Mouse (Mus musculus) midbrain, embryonic 12.5 days (tissue): ENCODE data around the gene Stambpl1. TPM values are rescaled to one million over a fixed set of nuclear protein-coding genes. Genes with fewer than 3 reads are reported as not detected.
"Not testable (repeated sequence)": the region's sequence is repeated elsewhere in the genome, so short reads cannot be mapped to it uniquely, and the experiment has no call there.

Experiments used
- ATAC-seq: fragments of 200-750 bp; cut with Nextera tagmentation; 2 replicates; pipeline ENCODE4 v1.8.0; 2017; ENCODE audit warnings: low read depth, moderate TSS enrichment, moderate library complexity; ENCODE audit not compliant: low FRiP score
- H3K27ac ChIP-seq: fragments of 300-500 bp; sonication (generic); replicated peaks from 2 replicates; pipeline ENCODE4 v1.5.1; 2016; ENCODE audit warnings: mild to moderate bottlenecking
- H3K27me3 ChIP-seq: fragments of 300-500 bp; sonication (generic); 2 replicates; pipeline ENCODE4 v1.6.1; 2016; ENCODE audit warnings: mild to moderate bottlenecking
- H3K36me3 ChIP-seq: fragments of 300-500 bp; sonication (generic); 2 replicates; pipeline ENCODE4 v1.6.1; 2016
- H3K4me1 ChIP-seq: fragments of 300-500 bp; sonication (generic); 2 replicates; pipeline ENCODE4 v1.6.1; 2016
- H3K4me2 ChIP-seq: fragments of 300-500 bp; sonication (generic); replicated peaks from 2 replicates; pipeline ENCODE4 v1.6.1; 2016; ENCODE audit warnings: mild to moderate bottlenecking, moderate library complexity
- H3K4me3 ChIP-seq: fragments of 300-500 bp; sonication (generic); 2 replicates; pipeline ENCODE4 v1.5.1; 2016; ENCODE audit warnings: mild to moderate bottlenecking
- H3K9ac ChIP-seq: fragments of 300-500 bp; sonication (generic); replicated peaks from 2 replicates; pipeline ENCODE4 v1.6.1; 2016; ENCODE audit warnings: mild to moderate bottlenecking, moderate library complexity
- H3K9me3 ChIP-seq: fragments of 300-500 bp; sonication (generic); 2 replicates; pipeline ENCODE4 v1.6.1; 2016; ENCODE audit warnings: mild to moderate bottlenecking
- WGBS: fragments of 180-500 bp; shearing (Covaris S2); methylation state at CpG from one replicate; pipeline ENCODE4 v1.1.7; 2016; 5-methylcytosine and 5-hydroxymethylcytosine counted together
- polyA plus RNA-seq: library from polyadenylated mRNA; unstranded; fragments of >200 nt; fragmentation: Nextera tagmentation; extraction: Ambion mirVana; gene quantifications from 2 replicates; pipeline ENCODE4 v1.2.1, GENCODE M21; 2016

Gene Stambpl1
- polyA plus RNA-seq, 1 experiment from 2014 or later, result 3.0 TPM

DNA sequence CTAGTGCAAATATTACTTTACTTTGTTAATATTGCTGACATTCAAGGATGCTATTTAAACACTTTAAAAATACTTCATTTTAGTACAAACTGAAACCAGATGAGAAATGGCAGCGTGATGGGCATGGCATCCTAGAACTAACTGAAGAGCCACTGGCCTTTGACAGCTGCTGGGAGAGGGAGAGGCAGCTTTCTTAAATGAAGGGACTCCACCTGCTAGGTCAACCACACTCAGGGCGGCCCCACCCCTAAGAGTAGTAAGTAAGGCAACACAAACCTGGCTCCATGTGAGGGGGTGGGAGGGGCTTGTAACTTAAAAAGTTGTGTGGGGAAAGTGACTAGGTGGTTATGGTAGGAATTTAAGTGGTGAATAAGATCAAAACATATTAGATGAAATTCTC is 10.6 kb downstream of the Stambpl1 start:
- Histone ChIP-seq H3K4me2 (no peak overlapping the region), H3K36me3 (no peaks in the 10 kb centered on the region), H3K9me3 (no peaks in the 10 kb centered on the region), H3K9ac (no peak overlapping the region), H3K27me3 (no peaks in the 10 kb centered on the region), H3K4me1 (no peaks in the 10 kb centered on the region), H3K27ac (no peak overlapping the region), H3K4me3 (no peak overlapping the region)
- no peak for ATAC-seq
- WGBS, result 88% methylated on average over 2 of the region's 2 CpGs

DNA sequence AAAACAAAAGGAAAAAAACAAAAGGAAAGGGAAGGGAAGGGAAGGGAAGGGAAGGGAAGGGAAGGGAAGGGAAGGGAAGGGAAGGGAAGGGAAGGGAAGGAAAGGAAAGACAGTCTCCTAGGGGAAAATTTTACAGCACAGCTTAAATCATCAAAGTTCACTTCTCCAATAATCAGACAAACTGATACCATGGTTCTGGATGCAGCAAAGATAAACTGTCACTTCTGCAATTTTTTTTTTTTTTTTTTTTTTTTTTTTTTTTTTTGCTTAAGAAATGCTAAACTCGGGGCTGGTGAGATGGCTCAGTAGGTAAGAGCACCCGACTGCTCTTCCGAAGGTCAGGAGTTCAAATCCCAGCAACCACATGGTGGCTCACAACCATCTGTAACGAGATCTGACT is 14.1 kb downstream of the Stambpl1 start:
- ATAC-seq, H3K36me3 ChIP-seq, H3K4me1 ChIP-seq, H3K4me2 ChIP-seq, H3K27me3 ChIP-seq, H3K9me3 ChIP-seq, H3K9ac ChIP-seq, H3K27ac ChIP-seq, H3K4me3 ChIP-seq: not testable (repeated sequence)
- WGBS, result 86% methylated on average over 4 of the region's 4 CpGs

DNA sequence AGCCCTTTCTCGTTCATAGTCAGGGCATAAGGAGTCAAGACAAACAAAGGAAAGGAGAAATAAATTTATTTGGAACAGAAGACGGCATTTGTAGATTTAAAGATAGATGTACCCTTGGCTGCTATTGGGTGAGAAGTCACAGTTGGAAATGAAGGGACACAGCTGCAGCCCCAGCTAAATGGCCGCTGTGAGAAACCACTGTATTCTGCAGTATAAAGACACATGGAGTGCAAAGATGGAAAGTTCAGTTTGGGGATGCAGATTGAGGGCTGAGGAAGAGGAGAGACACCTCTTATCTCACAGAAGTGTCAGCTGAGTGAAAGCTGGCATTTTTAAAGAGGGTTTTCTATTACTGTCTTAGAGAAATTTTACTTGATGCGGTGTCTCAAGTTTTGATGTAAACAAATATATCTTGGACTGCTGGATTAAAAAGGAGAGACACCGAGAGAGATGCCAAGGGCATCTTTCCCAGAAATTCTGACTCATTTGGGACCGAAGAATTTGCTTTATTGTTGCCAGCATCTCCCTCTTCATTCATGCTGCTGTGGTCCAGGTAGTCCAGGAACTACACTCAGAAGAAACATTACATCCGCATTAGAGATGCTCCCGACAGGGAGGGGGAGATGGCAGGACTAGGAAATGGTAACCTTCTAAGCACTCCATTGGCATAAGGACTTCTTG is 14.9 kb downstream of the Stambpl1 start:
- Histone ChIP-seq H3K27ac (no peak overlapping the region), H3K36me3 (no peaks in the 10 kb centered on the region), H3K9ac (no peak overlapping the region), H3K9me3 (no peaks in the 10 kb centered on the region), H3K27me3 (no peaks in the 10 kb centered on the region), H3K4me3 (no peak overlapping the region), H3K4me1 (no peaks in the 10 kb centered on the region), H3K4me2 (no peak overlapping the region)
- no peak for ATAC-seq
- WGBS, result 89% methylated on average over 8 of the region's 8 CpGs

DNA sequence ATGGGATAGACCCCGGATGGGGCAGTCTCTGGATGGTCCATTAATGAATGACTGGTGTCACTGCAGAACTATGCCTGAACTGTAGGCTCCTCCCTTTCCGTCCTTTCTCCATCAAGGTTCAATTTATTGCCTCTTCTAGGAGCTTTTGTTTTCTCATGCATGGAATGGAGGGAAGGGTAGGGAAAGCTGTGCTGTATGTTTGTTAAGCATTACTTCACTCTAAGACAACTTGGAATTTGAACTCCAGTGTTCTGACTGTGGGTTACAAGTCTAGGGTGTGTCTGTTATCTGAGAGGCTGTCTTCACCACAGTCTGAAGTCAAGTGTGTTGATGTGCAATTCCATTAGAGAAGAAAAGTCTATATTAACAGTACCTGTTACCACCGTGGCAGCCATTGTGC is 17.0 kb downstream of the Stambpl1 start:
- Histone ChIP-seq H3K4me1 (no peaks in the 10 kb centered on the region), H3K27me3 (no peaks in the 10 kb centered on the region), H3K36me3 (no peaks in the 10 kb centered on the region), H3K27ac (no peak overlapping the region), H3K4me2 (no peak overlapping the region), H3K4me3 (no peak overlapping the region), H3K9me3 (no peaks in the 10 kb centered on the region), H3K9ac (no peak overlapping the region)
- no peak for ATAC-seq
- 82% methylated on average over 3 of the region's 3 CpGs for WGBS

DNA sequence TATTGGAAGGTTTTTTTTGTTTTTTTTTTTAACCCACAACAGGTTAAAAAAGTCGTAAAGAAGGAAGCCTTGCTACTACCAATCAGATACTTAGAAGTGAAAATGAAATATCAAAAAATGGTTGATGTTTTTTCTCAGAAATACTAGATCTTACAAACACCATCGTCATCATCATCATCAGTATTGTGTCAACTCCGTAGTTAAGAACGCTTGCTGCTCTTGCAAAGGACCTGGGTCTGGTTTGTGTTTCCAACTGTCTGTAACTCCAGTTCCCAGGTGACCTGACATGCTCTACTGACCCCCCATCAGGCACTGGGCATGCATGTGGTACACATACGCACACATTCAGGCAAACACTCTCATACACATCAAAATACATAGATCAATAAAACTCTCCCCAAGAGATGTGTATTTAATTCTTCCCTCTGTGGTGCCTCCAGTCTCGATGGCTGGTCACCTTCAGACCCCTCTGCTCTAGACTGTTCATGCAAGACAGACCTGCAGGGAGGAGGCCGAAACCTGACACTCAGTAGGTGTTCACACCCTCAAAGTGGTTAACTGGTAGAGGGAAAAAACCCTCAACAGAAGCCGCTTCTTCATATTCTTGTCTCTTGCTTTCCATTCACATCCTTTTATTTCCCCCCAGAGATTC is 18.0 kb downstream of the Stambpl1 start:
- H3K9ac ChIP-seq, result no peak overlapping the region
- no peak overlapping the region for H3K27ac ChIP-seq
- WGBS, result 86% methylated on average over 8 of the region's 8 CpGs
- no peaks in the 10 kb centered on the region for H3K36me3 ChIP-seq
- H3K27me3 ChIP-seq, result no peaks in the 10 kb centered on the region
- no peak for ATAC-seq
- no peak overlapping the region for H3K4me3 ChIP-seq
- H3K9me3 ChIP-seq, result no peaks in the 10 kb centered on the region
- no peaks in the 10 kb centered on the region for H3K4me1 ChIP-seq
- no peak overlapping the region for H3K4me2 ChIP-seq

DNA sequence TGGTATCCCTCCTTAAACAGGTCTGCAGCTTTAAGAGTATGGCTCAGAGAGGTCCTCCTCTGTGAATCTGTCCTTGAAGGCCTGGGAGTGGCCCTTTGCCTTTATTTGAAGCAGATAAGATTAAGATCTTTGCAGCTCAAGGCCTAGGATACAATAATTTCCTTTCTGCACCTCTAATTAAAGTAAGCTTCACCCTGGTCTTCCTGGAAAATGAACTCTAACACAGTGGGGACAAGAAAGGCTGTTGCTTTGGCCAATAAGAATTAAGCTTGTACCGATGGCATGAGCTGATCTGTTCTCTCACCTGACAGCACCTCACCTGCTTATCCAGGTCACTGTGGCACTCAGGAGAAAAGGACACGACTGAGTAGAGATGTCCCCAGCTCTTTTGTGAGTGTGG is 18.8 kb downstream of the Stambpl1 start:
- no peak overlapping the region for H3K9ac ChIP-seq
- ATAC-seq, result no peak
- WGBS, result 58% methylated on average over 2 of the region's 2 CpGs

DNA sequence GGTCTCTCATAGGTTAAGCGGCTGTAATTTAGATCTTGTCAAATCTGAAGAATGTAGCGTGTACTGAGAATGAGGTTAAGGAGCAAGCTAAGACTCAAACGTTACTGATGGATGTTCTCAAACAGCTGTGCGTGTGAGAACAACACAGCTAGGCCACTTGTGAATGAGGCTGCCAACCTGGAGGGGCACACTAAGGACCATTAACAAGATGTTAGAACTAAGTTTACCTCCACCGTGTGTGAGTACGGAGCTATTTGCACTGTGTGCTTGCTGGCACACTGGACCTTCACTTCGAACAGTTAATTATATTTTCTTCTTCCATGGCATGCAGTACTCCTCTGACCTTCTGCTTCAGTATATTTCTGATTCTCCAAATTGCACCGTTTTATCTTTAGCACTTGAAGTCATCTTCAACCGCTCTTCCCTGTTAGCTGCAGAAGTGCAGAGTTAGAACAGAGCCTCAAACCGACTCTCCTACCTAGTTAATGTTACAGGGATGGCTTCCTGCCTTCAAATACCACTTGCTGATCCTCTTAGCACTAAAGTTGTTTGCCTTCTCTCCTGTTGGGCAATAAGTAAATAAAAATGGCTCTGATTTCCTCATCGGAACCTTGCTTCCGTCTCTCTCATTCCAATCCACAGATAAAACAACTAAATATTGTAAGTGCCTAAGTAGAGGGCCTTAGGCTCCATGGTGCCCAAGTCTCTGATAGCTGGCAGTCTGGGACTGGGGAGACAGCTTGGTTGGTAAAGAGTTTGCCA is 20.6 kb downstream of the Stambpl1 start:
- no peak for ATAC-seq
- H3K27ac ChIP-seq, result no peak overlapping the region
- no peaks in the 10 kb centered on the region for H3K27me3 ChIP-seq
- H3K4me1 ChIP-seq, result 0 out of 2 replicates have a peak, but pooled peaks cover 4% of the 10 kb centered on the region
- no peak overlapping the region for H3K9ac ChIP-seq
- WGBS, result 88% methylated on average over 12 of the region's 12 CpGs
- H3K4me3 ChIP-seq, result no peak overlapping the region
- no peak overlapping the region for H3K4me2 ChIP-seq
- no peaks in the 10 kb centered on the region for H3K36me3 ChIP-seq
- no peaks in the 10 kb centered on the region for H3K9me3 ChIP-seq

More for the DNA sequence above, 18.8 kb downstream of the Stambpl1 start:
- H3K9me3 ChIP-seq, result no peaks in the 10 kb centered on the region
- no peaks in the 10 kb centered on the region for H3K36me3 ChIP-seq
- H3K27me3 ChIP-seq, result no peaks in the 10 kb centered on the region
- no peak overlapping the region for H3K4me3 ChIP-seq
- H3K27ac ChIP-seq, result no peak overlapping the region
- H3K4me2 ChIP-seq, result no peak overlapping the region
- no peaks in the 10 kb centered on the region for H3K4me1 ChIP-seq

DNA sequence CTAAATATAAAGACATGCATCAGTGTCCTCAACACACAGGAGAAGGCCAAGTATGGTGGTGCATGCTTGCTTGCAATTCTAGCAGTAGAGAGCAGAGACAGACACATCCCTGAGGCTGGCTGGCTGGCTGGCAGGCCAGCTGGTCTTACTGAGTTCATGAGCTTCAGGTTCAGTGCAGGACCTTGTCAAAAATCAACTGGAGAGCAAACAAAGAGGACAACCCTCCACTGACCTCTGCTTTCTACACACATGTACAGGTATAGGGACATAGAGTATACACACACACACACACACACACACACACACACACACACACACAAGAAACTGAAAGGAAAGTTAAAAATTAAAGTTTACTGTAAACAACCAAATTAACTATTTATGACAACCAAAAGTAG is 21.2 kb downstream of the Stambpl1 start:
- Histone ChIP-seq H3K9ac (no peak overlapping the region), H3K4me3 (no peak overlapping the region), H3K9me3 (no peaks in the 10 kb centered on the region), H3K4me1 (0 out of 2 replicates have a peak, but pooled peaks cover 4% of the 10 kb centered on the region), H3K27me3 (no peaks in the 10 kb centered on the region), H3K4me2 (no peak overlapping the region), H3K27ac (no peak overlapping the region), H3K36me3 (no peaks in the 10 kb centered on the region)
- no peak for ATAC-seq

DNA sequence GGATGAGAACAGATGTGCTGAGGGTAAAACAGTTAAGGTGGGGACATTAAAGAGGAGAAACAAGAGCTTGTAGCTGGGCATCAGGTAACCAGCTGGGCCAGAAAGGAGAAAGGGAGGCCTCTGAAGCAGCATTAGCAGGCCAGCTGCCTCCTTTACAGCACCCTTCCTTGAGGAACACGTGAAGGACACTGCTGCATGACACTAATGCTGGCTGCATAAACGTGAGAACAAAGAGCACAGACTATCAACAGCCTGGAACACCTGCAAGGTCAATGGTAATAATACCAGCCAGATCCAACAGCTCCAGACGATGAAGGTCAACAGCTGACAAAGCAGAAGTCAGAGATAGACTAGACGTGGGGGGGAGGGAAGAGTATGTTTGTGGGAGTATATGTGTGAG is 22.1 kb downstream of the Stambpl1 start:
- Histone ChIP-seq H3K36me3 (no peaks in the 10 kb centered on the region), H3K9ac (no peak overlapping the region), H3K27ac (no peak overlapping the region), H3K4me1 (0 out of 2 replicates have a peak, but pooled peaks cover 4% of the 10 kb centered on the region), H3K4me3 (no peak overlapping the region), H3K9me3 (no peaks in the 10 kb centered on the region), H3K27me3 (no peaks in the 10 kb centered on the region), H3K4me2 (no peak overlapping the region)
- 59% methylated on average over 4 of the region's 4 CpGs for WGBS
- no peak for ATAC-seq

DNA sequence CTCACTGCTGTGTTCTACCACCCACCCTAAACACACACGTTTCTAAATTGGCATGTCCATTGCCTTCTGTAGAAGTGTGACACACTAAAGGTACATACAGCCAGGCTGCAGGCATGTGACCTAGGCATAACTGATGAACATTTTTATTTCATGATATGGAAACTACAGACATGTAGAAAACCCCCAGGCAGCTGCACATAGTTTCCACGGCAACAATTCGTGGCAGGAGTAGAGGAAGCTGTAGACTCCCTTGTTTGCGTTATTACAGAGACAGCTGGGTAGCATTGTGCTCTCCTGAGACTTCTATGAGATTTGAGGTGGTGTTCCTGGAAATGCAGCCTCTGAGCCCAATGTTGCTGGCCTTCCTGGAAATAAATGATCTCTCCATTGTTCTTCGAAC is 24.9 kb downstream of the Stambpl1 start:
- Histone ChIP-seq H3K27me3 (no peaks in the 10 kb centered on the region), H3K9me3 (no peaks in the 10 kb centered on the region), H3K4me3 (no peak overlapping the region), H3K4me1 (0 out of 2 replicates have a peak, but pooled peaks cover 4% of the 10 kb centered on the region), H3K4me2 (no peak overlapping the region), H3K9ac (no peak overlapping the region), H3K27ac (no peak overlapping the region), H3K36me3 (no peaks in the 10 kb centered on the region)
- 75% methylated on average over 5 of the region's 5 CpGs for WGBS
- ATAC-seq, result no peak

DNA sequence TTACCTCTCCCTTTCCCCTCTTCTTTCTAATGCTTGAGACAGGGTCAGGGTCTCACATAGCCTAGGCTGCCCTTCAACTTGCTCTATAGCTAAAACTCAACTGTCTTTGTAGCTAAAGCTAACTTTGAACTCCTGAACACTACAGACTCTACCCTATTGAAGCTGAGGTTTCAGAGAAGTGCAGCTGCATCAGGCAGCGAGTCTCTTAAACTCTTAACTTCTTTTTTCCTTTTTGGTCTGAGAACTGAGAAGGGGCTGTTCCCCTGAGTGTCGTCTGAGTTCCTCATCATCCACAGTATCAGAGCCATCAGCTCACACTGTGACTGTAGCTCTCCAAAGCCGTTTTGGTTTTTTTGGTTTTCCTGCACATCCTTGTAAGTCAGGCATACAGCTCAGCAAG is 25.7 kb downstream of the Stambpl1 start:
- Histone ChIP-seq H3K27ac (no peak overlapping the region), H3K9me3 (no peaks in the 10 kb centered on the region), H3K36me3 (no peaks in the 10 kb centered on the region), H3K4me1 (0 out of 2 replicates have a peak, but pooled peaks cover 4% of the 10 kb centered on the region), H3K4me3 (no peak overlapping the region), H3K4me2 (no peak overlapping the region), H3K9ac (no peak overlapping the region), H3K27me3 (no peaks in the 10 kb centered on the region)
- WGBS, result 88% methylated on average over 3 of the region's 3 CpGs
- ATAC-seq, result no peak

DNA sequence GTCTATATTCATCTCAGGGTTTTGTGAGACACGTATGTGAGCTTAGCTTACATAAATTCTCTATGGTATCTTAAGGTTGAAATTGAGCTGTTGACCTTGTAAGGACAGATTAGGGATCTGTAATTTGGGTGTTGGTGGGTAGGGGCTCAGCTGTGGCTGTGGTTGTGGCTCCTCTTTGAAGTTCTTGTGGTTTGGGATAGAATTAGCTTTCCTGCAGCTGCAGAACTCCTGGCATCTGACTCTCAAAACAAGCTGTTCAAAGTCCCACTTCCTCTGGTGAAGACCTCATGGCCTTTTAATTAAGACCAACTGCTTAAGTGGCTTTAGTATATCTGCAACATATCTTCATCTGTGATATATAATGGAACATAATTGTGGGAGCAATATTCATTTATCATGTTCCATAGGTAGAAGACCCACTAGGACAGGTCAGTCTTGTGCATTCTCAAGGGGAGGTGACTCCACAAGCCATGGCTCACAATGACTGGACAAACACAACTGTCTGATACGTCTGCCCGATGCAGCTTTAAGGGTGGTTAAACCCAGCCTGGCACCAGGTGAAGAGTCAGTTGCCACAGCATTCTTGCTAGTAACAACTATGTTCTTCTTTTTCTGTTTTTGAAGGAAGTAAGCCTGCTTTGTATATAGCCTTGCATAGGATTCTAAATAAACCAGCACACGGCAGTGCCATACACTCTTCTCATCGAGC is 27.4 kb downstream of the Stambpl1 start:
- WGBS, result 87% methylated on average over 5 of the region's 5 CpGs

More for the DNA sequence above, 27.4 kb downstream of the Stambpl1 start:
- Histone ChIP-seq H3K27me3 (no peaks in the 10 kb centered on the region), H3K9me3 (no peaks in the 10 kb centered on the region), H3K4me3 (no peak overlapping the region), H3K27ac (no peak overlapping the region), H3K36me3 (no peaks in the 10 kb centered on the region), H3K9ac (no peak overlapping the region), H3K4me1 (0 out of 2 replicates have a peak, but pooled peaks cover 4% of the 10 kb centered on the region), H3K4me2 (no peak overlapping the region)
- ATAC-seq, result no peak
